Mouse (Mus musculus): ENCODE data around the gene Pola1. TPM values are rescaled to one million over a fixed set of nuclear protein-coding genes. Genes with fewer than 3 reads are reported as not detected.

Pola1 gene
- polyA plus RNA-seq, 1 experiment = 4.8 TPM

DNA sequence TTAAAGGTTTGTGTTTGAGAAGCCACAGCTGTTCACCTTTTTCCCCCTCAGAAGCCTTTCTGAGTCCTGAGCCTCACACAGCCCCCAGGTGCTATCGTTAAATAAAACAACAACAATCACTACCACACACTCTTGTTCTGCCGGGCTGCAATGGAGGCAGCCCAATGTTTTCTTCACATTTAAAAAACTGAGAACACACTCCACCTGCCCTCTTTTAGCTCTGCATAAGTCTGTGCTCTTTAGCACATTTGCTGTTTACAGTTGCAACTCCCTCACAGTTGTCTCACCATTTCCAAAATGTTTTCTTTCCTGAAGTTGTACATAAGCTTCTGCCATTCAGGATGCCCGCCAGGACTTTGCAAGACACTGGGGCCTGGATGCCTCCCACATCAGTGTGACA lies 356.3 kb downstream of the Pola1 start:
- no peak overlapping the region for H3ac ChIP-seq (ENCODE audit: control insufficient read depth, insufficient read length, low read depth)
- H3K36me3 ChIP-seq (ENCODE audit: control insufficient read depth, insufficient read depth) = no peaks in the 10 kb centered on the region
- H3K79me3 ChIP-seq (ENCODE audit: low read depth) = no peaks in the 10 kb centered on the region
- H3K27me3 ChIP-seq (ENCODE audit: control insufficient read depth, insufficient read depth, insufficient read length) = peaks cover 9% of the 10 kb centered on the region
- no peaks in the 10 kb centered on the region for H3K79me2 ChIP-seq (ENCODE audit: control insufficient read depth, insufficient read depth)
- no peak for TF ChIP-seq CEBPB (IDR thresholded peaks at IDR 0.05; ENCODE audit: low read depth)
- TF ChIP-seq USF1 (IDR thresholded peaks at IDR 0.05; ENCODE audit: low read depth) = no peak
- no peak for TF ChIP-seq CTCF (IDR thresholded peaks at IDR 0.05; ENCODE audit: control insufficient read depth, insufficient read depth, insufficient read length)
- TF ChIP-seq FOSL1 (IDR thresholded peaks at IDR 0.05; ENCODE audit: insufficient read depth, low read length, poor library complexity, severe bottlenecking) = no peak
- no peak for TF ChIP-seq MAX (IDR thresholded peaks at IDR 0.05)
- TF ChIP-seq MYOD1 (IDR thresholded peaks at IDR 0.05; ENCODE audit: control insufficient read depth, insufficient read length, low read depth) = no peak
- no peak for TF ChIP-seq MYOG (IDR thresholded peaks at IDR 0.05; ENCODE audit: control insufficient read depth, extremely low read depth, insufficient read length)
- no peak overlapping the region for H3K4me3 ChIP-seq (ENCODE audit: insufficient read depth, poor library complexity, severe bottlenecking)

Other genes starting within 250 kb of the Pola1 start
- gene Pcyt1b, start 22.7 kb upstream of the Pola1 start, polyA plus RNA-seq (2012; fragmentation: generic; extraction: Trizol) = 2.1 TPM
- gene Pdk3, start 200.0 kb upstream of the Pola1 start, polyA plus RNA-seq (2012; fragmentation: generic; extraction: Trizol) = 20.4 TPM